Mouse (Mus musculus) forelimb bud, embryonic 11.5 days (tissue): ENCODE data around the gene Sept12.
A peak's percentile ranks its signal among the peaks of the same experiment; 100 is the strongest.

Experiments
- DNase-seq: peaks from one replicate; pipeline ENCODE4 v3.0.0-alpha.2; 2012; ENCODE audit warnings: low read depth, low spot score

Sept12 gene

GRCm38 (mm10) chr16:4997553-4997952, at the start of gene Sept12:
Sept12 (minus strand) TSS chr16:4997852.
- no peak for DNase-seq

GRCm38 (mm10) chr16:5045322-5045721, 47.7 kb upstream of the Sept12 start:
- no peak for DNase-seq

- no peak for DNase-seq
These were observed 39.1 kb upstream of the Sept12 start for GRCm38 (mm10) chr16:5036649-5037234.

GRCm38 (mm10) chr16:5035591-5035990, 37.9 kb upstream of the Sept12 start:
- DNase-seq: no peak

GRCm38 (mm10) chr16:5029847-5030246, 32.2 kb upstream of the Sept12 start:
- no peak for DNase-seq

GRCm38 (mm10) chr16:5024021-5024420, 26.4 kb upstream of the Sept12 start:
- no peak for DNase-seq

GRCm38 (mm10) chr16:5014578-5014977, 16.9 kb upstream of the Sept12 start:
- DNase-seq: no peak

GRCm38 (mm10) chr16:5013054-5013838, 15.6 kb upstream of the Sept12 start, which contains the start of gene Rogdi:
Rogdi (minus strand) TSS chr16:5013553.
- DNase-seq: peak; percentile 99

- DNase-seq: no peak
These were observed 14.7 kb upstream of the Sept12 start for GRCm38 (mm10) chr16:5012036-5013005.

- DNase-seq: no peak
These were observed 13.6 kb upstream of the Sept12 start for GRCm38 (mm10) chr16:5011285-5011684.

GRCm38 (mm10) chr16:5010371-5010935, 12.8 kb upstream of the Sept12 start:
- DNase-seq: no peak

GRCm38 (mm10) chr16:5008076-5008475, 10.4 kb upstream of the Sept12 start:
- DNase-seq: no peak

- DNase-seq: no peak
These were observed 9.8 kb upstream of the Sept12 start for GRCm38 (mm10) chr16:5007492-5007891.

- DNase-seq: no peak
These were observed 9.4 kb upstream of the Sept12 start, which contains the start of gene Smim22 for GRCm38 (mm10) chr16:5007067-5007466. Smim22 (plus strand) TSS chr16:5007288.

- no peak for DNase-seq
These were observed 3.0 kb upstream of the Sept12 start for GRCm38 (mm10) chr16:5000611-5001010.

GRCm38 (mm10) chr16:4998984-4999383, 1.3 kb upstream of the Sept12 start:
- DNase-seq: no peak

- DNase-seq: no peak
These were observed 4.4 kb downstream of the Sept12 start for GRCm38 (mm10) chr16:4993276-4993675.

GRCm38 (mm10) chr16:4984717-4985116, 12.9 kb downstream of the Sept12 start:
- no peak for DNase-seq

- DNase-seq: peak; percentile 42
These were observed 17.8 kb downstream of the Sept12 start for GRCm38 (mm10) chr16:4979755-4980380.

GRCm38 (mm10) chr16:4978275-4979051, 19.2 kb downstream of the Sept12 start:
- no peak for DNase-seq
